Mouse (Mus musculus): Measurements from ENCODE around the gene Gjb4.

DNA sequence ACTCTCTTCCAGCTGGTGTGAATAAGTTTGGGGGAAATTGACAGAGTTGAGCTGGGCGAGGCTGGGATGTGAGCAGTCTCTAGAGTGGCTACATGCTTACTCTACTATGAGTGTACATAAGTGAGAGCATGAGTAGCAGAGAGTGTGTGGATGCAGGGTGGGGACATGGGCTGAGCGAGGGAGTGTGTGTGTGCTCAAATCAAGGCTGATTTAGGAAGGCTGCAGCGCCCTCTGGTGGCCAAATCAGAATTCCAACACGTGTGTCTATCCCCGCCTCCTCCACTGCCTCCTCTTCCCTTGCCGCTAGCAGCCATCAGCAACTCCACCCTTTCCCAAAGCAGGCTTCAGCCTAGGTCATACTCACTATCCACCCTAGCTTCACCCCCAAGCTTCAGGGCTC lies 29.1 kb downstream of the Gjb4 start:
- TF ChIP-seq CTCF (IDR thresholded peaks at IDR 0.05; ENCODE audit: low read depth), result peak; percentile 89
- TF ChIP-seq EP300 (IDR thresholded peaks at IDR 0.05; ENCODE audit: low read depth), result no peak

Measured in liver, postnatal 0 days (tissue).